Mouse (Mus musculus): ENCODE measurements around the gene Sdc4. TPM values are rescaled to one million over a fixed set of nuclear protein-coding genes. Genes with fewer than 3 reads are reported as not detected.

Sdc4 gene
- 10 to 100 TPM; 35.9 to 56.8 TPM for total RNA-seq (2021)

DNA sequence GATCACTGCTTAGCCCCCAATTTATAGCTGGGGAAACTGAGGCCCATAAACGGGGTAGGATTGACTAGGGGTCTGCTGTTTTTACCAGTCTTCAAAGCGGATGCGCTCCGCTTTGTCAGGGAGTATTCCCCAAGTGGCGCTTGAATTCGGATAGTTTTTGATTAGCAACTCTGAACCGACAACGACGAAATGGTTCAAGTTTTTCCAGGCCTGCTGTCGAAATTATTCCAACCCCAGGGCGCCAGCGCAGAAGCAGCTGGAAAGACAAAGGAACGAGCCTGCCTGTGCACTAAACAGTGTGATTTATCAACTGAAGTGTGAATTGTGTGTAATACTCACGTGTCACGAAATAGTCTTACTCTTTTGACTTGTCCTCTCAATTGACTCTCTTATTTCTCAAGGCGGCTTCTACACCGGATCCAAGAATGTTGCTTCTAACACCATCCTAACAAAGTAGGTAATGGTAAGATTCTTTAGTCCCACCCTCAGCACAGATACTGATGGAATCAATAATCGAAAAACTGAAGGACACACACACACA, at the start of gene Sdc4:
TSS of gene Sdc4 (minus strand) at position 428 of the 541 bp plus-strand sequence.
- no peak for DNase-seq (ENCODE audit: extremely low spot score in 1 of 2, low spot score in 2 of 2)
- intact Hi-C loops (cut with DNase I), result no loop called here

DNA sequence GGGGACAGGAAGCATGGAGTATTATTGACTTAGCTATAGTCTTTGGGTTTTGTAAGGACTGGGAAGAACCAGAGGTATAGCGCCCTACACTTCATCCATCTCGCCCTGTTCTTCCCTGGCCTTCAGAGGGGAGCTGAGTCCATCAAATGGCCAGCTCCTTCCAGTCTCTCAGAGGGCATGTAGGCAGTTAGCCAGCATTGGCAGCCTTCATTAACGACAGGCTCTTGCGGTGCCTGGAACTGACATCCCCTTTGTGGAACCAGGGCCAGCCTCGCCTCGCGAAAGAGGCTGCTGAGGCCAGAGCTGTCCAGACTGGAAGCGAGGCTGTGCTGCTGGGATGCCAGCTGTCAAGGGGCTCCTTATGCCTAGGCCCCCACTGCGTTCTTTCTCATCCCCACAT, 44.1 kb upstream of the Sdc4 start:
- intact Hi-C loops (cut with DNase I), result no loop called here
- DNase-seq (ENCODE audit: extremely low spot score in 1 of 2, low spot score in 2 of 2), result peak in 1 of 2 experiments; percentile 51

DNA sequence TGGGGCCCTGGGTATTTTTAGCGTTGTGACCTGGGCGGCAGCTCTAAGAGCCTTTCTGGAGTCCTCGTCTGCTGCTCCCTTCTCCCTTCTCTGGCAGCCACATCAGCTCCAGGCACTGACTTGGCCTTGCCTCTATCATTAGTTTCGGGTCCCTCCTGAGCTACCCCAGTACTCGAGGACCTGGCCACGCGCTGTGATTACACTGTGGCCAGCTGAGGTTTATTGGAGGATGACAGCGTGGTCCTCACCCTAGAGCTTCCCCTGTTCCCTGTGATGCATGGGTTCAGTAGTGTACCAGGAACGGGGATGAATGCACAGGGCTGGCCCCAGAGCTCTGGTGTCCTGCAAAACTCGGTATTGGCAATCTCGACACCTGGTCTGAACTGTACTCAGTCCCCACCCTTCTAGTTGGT, 43.4 kb upstream of the Sdc4 start:
- no peak for DNase-seq (ENCODE audit: extremely low spot score in 1 of 2, low spot score in 2 of 2)
- intact Hi-C loops (cut with DNase I), result no loop called here

GRCm38 (mm10) chr2:164486258-164487114, 42.8 kb upstream of the Sdc4 start:
- DNase-seq (ENCODE audit: extremely low spot score in 1 of 2, low spot score in 2 of 2), result peak; percentile 66 to 85
- intact Hi-C loops (cut with DNase I), result no loop called here

- DNase-seq (ENCODE audit: extremely low spot score in 1 of 2, low spot score in 2 of 2), result no peak
- intact Hi-C loops (cut with DNase I), result no loop called here
Measured at GRCm38 (mm10) chr2:164485681-164486257, 42.1 kb upstream of the Sdc4 start, which contains the start of gene Dbndd2. Gene Dbndd2, plus strand, starts transcription at chr2:164486106.

- intact Hi-C loops (cut with DNase I), result loop anchor here (10.0 kb wide), 1 partner anchor 91 kb away; the partner anchor contains the start of gene Wfdc2
- no peak for DNase-seq (ENCODE audit: extremely low spot score in 1 of 2, low spot score in 2 of 2)
Measured at GRCm38 (mm10) chr2:164473624-164474023, 29.9 kb upstream of the Sdc4 start, which contains the start of gene Trp53tg5. Gene Trp53tg5, minus strand, starts transcription at chr2:164473724.

GRCm38 (mm10) chr2:164470254-164470653, 26.6 kb upstream of the Sdc4 start:
- peak in 1 of 2 experiments; percentile 67 for DNase-seq (ENCODE audit: extremely low spot score in 1 of 2, low spot score in 2 of 2)
- intact Hi-C loops (cut with DNase I), result loop anchor here (10.0 kb wide), 1 partner anchor 95 kb away; the partner anchor contains the start of gene Wfdc2

- intact Hi-C loops (cut with DNase I), result no loop called here
- no peak for DNase-seq (ENCODE audit: extremely low spot score in 1 of 2, low spot score in 2 of 2)
Measured at GRCm38 (mm10) chr2:164466787-164467186, 23.1 kb upstream of the Sdc4 start.

DNA sequence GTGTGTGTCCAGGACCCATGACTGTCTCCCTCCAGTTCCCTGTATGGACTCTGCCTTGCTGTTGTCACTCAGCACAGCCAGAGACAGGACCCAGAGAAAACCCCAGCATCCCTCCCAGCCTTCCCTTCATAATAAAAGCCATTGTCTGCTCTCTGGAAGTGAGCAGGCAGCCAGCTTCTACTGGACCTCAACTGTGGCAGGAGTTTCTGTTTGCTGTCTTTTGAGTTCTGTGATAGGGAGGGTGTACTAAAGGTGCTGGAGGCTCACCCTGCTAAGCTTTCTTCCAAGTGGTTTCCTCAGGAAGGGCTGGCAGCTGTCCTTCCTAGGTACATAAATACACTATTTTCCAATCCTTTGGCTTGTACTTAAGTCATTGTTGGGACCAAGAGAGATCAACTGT, 21.5 kb upstream of the Sdc4 start:
- intact Hi-C loops (cut with DNase I), result no loop called here

GRCm38 (mm10) chr2:164460745-164461551, 17.3 kb upstream of the Sdc4 start, which contains the start of gene Gm20458:
Gene Gm20458, plus strand, starts transcription at chr2:164460967.
- DNase-seq (ENCODE audit: extremely low spot score in 1 of 2, low spot score in 2 of 2), result peak; percentile 97
- intact Hi-C loops (cut with DNase I), result no loop called here

More for the DNA sequence above, 21.5 kb upstream of the Sdc4 start:
- DNase-seq (ENCODE audit: extremely low spot score in 1 of 2, low spot score in 2 of 2), result no peak

GRCm38 (mm10) chr2:164458535-164458934, 14.8 kb upstream of the Sdc4 start:
- no peak for DNase-seq (ENCODE audit: extremely low spot score in 1 of 2, low spot score in 2 of 2)
- intact Hi-C loops (cut with DNase I), result no loop called here

DNA sequence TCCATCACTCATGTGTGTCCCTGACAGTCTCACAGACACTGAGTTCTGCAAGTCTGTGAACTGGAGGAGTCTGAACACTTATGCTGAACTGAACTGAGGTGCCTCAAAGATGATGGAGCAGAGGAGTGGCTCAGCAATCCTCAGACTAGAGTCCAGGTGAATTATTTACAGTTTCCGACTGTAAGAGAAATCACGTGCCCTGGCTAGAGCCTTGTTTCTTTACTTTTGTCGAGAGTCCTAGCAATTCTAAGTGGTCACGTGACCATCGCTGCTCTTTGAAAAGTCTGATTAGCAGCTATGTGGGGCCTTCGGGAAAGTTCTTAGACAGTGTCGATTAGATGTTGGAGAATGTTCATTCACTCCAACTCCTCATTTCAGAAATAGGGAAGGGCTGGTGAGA, 14.3 kb upstream of the Sdc4 start:
- no peak for DNase-seq (ENCODE audit: extremely low spot score in 1 of 2, low spot score in 2 of 2)
- intact Hi-C loops (cut with DNase I), result no loop called here

DNA sequence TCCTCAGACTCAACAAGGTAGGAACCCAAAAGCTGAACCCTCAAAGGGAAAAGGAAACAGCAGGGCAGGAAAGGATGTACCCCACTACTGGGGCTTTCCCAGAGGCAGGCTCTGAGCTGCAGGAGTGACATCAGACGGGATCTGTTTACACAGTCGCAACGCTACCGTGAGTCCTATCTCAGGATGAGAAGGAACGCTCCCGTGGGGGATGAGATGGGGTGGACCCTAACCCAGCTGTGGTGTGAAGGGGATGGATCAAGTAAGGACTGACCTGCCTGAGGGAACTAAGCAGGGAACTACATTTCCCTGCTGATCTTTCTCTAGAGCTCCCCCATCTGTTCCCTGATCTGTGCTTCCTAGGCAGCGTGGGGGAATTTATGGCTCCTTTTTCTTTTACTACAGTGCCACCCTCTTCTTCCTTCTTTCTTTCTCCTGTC, 13.2 kb upstream of the Sdc4 start, which contains the start of gene Sys1:
TSS of gene Sys1 (plus strand) at position 101 of the 437 bp plus-strand sequence.
- intact Hi-C loops (cut with DNase I), result no loop called here
- peak in 1 of 2 experiments; percentile 40 for DNase-seq (ENCODE audit: extremely low spot score in 1 of 2, low spot score in 2 of 2)

- intact Hi-C loops (cut with DNase I), result no loop called here
- no peak for DNase-seq (ENCODE audit: extremely low spot score in 1 of 2, low spot score in 2 of 2)
Measured at GRCm38 (mm10) chr2:164456413-164456812, 12.7 kb upstream of the Sdc4 start.

DNA sequence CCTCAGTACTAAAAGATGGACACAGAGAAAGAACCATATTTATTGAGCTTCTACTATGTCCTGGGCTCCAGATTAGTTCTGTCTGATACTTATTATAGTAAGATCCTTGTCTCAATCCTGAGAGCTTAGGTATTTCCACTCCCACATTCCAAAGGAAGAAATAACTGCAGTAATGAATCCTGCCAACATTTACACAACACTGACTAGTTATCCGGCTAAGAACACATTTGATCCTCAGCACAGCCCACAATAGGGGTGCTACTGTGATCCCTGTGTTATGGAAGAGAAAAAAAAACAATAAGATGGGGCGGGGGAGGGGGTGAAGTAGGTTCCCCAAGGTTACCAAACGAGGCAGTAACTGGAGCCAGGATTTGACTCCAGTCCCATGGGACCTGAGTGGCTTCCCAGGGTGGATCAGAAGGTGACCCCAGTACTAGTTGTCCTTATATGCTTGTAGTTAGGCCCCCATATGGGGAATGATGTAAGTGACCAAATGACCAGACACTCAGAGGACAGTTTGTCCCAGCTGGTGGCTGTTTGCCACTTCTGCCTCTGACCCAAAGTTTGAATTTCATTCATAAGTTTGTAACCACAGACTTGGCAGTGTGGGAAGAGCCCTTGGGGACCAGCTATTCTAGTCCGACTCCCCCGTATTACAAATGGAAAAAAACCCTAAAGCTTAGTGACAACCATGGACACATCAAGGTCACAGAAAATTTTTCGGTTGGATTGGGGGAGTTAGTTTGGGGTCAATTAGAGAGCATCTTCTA, 11.9 kb upstream of the Sdc4 start:
- intact Hi-C loops (cut with DNase I), result loop anchor here (2.0 kb wide), 1 partner anchor 39 kb away; no protein-coding TSS in a partner anchor
- DNase-seq (ENCODE audit: extremely low spot score in 1 of 2, low spot score in 2 of 2), result no peak

DNA sequence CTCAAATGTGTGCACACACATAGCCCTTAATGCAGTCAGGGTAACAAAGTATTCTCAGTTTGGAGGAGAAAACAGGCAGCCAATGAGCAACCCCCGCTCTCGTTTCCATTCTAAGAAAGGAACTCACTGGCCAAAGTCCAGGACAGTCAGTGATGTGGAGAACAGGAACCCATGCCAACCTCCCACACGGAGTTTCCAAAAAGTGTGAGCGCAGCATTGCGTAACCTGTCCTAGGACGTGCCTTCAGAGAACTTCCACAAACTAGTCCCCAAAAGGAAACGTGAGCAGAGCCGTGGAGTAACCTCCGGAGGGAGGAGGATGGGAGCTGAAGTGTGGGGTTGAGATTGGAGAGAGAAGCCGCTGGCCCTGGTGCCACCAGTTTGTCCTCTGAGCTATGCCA, 11.2 kb upstream of the Sdc4 start:
- intact Hi-C loops (cut with DNase I), result loop anchor here (2.0 kb wide), 1 partner anchor 38 kb away; no protein-coding TSS in a partner anchor
- DNase-seq (ENCODE audit: extremely low spot score in 1 of 2, low spot score in 2 of 2), result peak; percentile 67 to 69

DNA sequence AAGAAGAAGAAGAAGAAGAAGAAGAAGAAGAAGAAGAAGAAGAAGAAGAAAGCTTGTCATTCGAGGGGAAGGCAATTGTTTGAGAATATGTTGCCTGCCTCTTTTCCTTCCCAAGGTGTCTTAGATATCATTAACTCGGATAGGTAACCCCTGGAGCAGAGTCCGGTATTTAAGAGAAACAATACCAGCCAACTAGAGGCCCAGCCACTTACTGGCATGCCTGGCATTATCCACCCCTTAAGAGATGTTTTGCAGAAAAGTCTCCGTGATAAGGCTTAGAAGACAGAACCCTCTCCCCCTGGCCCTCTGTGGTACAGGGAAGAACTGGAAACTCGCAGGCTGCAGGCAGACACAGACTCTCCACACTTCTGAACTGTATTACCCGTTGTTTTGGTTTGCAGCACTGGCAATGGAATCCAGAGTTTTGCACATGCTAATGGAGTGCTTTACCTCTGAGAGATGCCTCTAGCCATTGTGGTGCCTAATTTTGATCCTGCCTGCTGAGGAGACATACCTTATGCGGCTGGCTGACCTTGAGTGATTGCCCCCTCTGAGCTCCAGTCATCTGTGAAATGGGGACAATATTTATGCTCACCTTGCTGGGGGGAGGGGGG, 10.3 kb upstream of the Sdc4 start:
- intact Hi-C loops (cut with DNase I), result loop anchor here (2.0 kb wide), 1 partner anchor 37 kb away; no protein-coding TSS in a partner anchor
- DNase-seq (ENCODE audit: extremely low spot score in 1 of 2, low spot score in 2 of 2), result no peak

Measured in left cerebral cortex, postnatal 10 days (tissue).